Mouse (Mus musculus): ENCODE measurements around the gene Olfr117.
"Not testable (repeated sequence)": the region's sequence is repeated elsewhere in the genome, so short reads cannot be mapped to it uniquely, and the experiment has no call there.

Gene Olfr117

DNA sequence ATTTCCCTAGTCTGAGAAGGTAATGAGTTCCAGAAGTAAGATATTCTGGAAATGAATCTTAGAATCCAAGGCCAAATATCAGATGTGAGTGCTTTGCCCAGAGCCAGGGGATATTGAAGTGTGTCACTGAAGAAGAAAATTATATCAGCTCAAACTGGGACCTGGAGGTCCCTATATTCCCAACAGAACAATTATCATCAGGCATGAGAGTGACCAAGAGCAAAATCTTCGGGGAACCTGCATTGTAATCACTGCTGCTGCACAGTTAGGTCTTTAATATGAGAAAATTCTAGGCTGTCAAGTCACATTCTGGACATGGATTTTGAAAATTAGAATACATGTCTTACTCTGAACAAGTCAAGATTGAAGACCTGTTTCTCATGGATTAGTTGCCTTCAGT, at the start of gene Olfr117:
TSS of gene Olfr117 (minus strand) at position 101 of the 400 bp plus-strand sequence.
- no peak for DNase-seq

- DNase-seq: not testable (repeated sequence)
Measured at GRCm38 (mm10) chr17:37696264-37696663, 32.7 kb upstream of the Olfr117 start, which contains the start of gene Olfr119. TSS of gene Olfr119 (plus strand) at chr17:37696564.

GRCm38 (mm10) chr17:37666688-37667087, 3.1 kb upstream of the Olfr117 start, which contains the start of gene Olfr118:
TSS of gene Olfr118 (plus strand) at chr17:37666988.
- DNase-seq: no peak

DNA sequence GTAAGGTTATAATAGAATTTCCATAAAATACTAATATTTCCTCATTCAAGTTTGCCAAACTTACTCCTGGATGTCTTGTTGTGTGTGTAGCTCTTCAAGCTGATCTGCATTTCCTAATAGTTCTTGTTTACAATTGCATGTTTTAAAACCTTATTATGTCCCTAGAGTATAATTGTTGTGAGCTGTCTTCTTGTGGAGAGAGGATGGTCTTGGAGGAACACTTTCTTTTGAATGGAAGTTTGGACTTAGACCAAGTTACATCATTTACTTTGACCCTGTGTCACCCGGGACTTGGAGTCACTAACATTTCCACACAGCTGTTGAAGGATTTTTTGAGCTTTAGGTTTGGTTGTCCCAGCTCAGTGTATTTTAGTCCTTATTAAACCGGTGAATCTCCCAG, 36.6 kb downstream of the Olfr117 start, which contains the start of the genes Olfr115 and Olfr116:
TSS of gene Olfr115 (minus strand) at position 101 of the 400 bp plus-strand sequence.
TSS of gene Olfr116 (minus strand) at position 191 of the 400 bp plus-strand sequence.
- DNase-seq: no peak

Measured in cerebellum, adult 11 months (tissue).